Mouse (Mus musculus): ENCODE results near the gene Fam53b.

DNA sequence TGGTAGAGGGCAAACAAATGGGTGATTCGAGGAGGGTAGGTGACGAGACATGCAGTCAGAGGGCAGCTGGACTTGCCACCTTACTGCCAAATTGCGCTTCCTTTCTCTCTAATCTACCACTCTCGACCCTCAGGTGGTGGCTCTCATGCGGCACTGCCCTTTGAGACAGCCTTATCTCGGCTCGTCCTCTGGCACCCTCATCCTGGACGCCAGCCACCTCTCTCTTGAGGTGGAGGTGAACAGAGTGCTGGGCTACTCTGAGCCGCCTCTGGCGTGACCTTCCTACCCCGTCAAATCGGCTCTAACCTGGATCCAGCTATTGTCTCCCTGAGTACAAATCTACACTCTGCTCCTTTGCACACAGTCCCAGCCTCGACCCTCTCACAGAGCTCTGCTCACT is 35.1 kb downstream of the Fam53b start:
- TF ChIP-seq CTCF (IDR thresholded peaks at IDR 0.05; ENCODE audit: low read depth, low read length) (no peak), POLR2A (IDR thresholded peaks at IDR 0.05; ENCODE audit: borderline replicate concordance, low read depth, low read length) (no peak)
